Mouse (Mus musculus): ENCODE results near the gene Hist1h2be.
"Not testable (repeated sequence)": the region's sequence is repeated elsewhere in the genome, so short reads cannot be mapped to it uniquely, and the experiment has no call there.

DNA sequence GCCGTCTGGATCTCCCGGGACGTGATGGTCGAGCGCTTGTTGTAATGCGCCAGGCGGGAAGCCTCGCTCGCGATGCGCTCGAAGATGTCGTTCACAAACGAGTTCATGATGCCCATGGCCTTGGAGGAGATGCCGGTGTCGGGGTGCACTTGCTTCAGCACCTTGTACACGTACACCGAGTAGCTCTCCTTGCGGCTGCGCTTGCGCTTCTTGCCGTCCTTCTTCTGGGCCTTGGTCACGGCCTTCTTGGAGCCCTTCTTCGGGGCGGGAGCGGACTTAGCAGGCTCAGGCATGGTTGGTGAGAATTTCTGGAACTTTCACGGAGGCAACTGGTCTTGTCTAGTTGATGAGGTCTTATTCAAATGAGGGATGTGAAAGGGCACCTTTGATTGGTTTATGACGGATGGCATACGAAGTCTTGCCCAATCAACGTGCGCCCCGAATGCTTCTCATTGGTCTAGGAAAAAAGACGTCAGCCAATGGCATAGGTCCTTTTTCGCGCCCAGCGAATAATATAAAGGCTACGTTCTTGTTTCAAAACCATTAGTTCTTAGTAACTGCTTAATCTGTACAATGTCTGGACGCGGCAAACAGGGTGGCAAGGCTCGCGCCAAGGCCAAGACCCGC, 46.9 kb downstream of the Hist1h2be start, which contains the start of the genes Hist1h2bf and Hist1h2ad:
- not testable (repeated sequence) for TF ChIP-seq CTCF (IDR thresholded peaks at IDR 0.05; ENCODE audit: borderline replicate concordance, insufficient read depth, low read depth, low read length); POLR2A (IDR thresholded peaks at IDR 0.05; ENCODE audit: borderline replicate concordance, insufficient read depth, low read length)

Data from cerebellum, adult 2 months (tissue).